Mouse (Mus musculus): ENCODE results near the gene Krtap4-9.
"Not testable (repeated sequence)": the region's sequence is repeated elsewhere in the genome, so short reads cannot be mapped to it uniquely, and the experiment has no call there.

The Krtap4-9 gene

GRCm38 (mm10) chr11:99784900-99785299, at the start of gene Krtap4-9:
Gene Krtap4-9 (plus strand): TSS chr11:99785200.
- not testable (repeated sequence) for DNase-seq (ENCODE audit: low read depth, low spot score)

DNA sequence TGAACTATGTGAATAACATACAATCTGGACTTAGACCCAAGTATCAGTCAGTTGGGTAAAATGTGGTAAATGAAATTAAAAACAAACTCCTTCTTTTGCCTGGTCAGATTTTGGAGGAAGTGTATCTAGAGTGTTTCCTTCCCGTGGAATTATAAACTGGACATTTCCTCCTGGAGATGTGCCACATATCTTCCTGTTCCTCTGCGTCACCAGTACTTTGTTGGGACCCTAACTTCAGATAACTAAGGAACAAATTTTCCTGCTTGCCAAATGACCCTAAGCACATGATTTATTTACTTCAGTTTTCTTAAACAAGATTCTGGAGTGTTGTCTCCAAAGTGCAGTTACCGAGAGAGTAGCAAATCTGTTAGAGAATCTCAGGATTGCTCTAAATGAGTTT, 41.0 kb upstream of the Krtap4-9 start:
- no peak for DNase-seq (ENCODE audit: low read depth, low spot score)

GRCm38 (mm10) chr11:99758877-99759276, 26.1 kb upstream of the Krtap4-9 start:
- no peak for DNase-seq (ENCODE audit: low read depth, low spot score)

GRCm38 (mm10) chr11:99768410-99768809, 16.6 kb upstream of the Krtap4-9 start:
- no peak for DNase-seq (ENCODE audit: low read depth, low spot score)

- DNase-seq (ENCODE audit: low read depth, low spot score) = not testable (repeated sequence)
Observed at GRCm38 (mm10) chr11:99772813-99773212, 12.2 kb upstream of the Krtap4-9 start, which contains the start of gene Gm11595. Gene Gm11595 (minus strand): TSS chr11:99772913.

DNA sequence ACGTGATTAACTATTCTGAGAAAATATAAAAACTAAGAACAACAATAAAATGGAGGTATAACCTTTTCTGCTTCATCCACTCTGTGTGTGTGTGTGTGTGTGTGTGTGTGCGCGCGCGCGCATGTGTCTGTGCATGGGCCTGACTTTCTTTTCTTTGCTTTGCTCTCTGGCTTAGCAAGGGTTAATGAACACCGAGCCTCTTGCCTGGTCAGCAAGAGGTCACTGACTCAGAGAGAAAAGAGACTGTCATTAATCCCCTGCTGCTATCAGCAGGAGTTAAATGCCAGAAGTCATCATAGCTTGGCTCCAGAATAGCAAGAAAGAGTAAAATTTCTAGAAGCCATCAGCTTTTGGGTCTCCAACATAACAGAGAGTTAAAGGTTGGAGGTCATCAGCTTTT, 6.6 kb upstream of the Krtap4-9 start:
- DNase-seq (ENCODE audit: low read depth, low spot score) = no peak

GRCm38 (mm10) chr11:99780604-99781003, 4.4 kb upstream of the Krtap4-9 start, which contains the start of gene Krtap4-8:
Gene Krtap4-8 (minus strand): TSS chr11:99780704.
- DNase-seq (ENCODE audit: low read depth, low spot score) = no peak

GRCm38 (mm10) chr11:99793367-99793766, 8.4 kb downstream of the Krtap4-9 start, which contains the start of gene Gm11596:
Gene Gm11596 (minus strand): TSS chr11:99793467.
- no peak for DNase-seq (ENCODE audit: low read depth, low spot score)

- DNase-seq (ENCODE audit: low read depth, low spot score) = not testable (repeated sequence)
Observed at GRCm38 (mm10) chr11:99798832-99799231, 13.8 kb downstream of the Krtap4-9 start, which contains the start of gene Gm11569. Gene Gm11569 (minus strand): TSS chr11:99798932.

GRCm38 (mm10) chr11:99804346-99804745, 19.3 kb downstream of the Krtap4-9 start, which contains the start of gene Gm11554:
Gene Gm11554 (minus strand): TSS chr11:99804446.
- not testable (repeated sequence) for DNase-seq (ENCODE audit: low read depth, low spot score)

GRCm38 (mm10) chr11:99809792-99810191, 24.8 kb downstream of the Krtap4-9 start, which contains the start of gene Krtap4-13:
Gene Krtap4-13 (minus strand): TSS chr11:99809892.
- DNase-seq (ENCODE audit: low read depth, low spot score) = not testable (repeated sequence)

DNA sequence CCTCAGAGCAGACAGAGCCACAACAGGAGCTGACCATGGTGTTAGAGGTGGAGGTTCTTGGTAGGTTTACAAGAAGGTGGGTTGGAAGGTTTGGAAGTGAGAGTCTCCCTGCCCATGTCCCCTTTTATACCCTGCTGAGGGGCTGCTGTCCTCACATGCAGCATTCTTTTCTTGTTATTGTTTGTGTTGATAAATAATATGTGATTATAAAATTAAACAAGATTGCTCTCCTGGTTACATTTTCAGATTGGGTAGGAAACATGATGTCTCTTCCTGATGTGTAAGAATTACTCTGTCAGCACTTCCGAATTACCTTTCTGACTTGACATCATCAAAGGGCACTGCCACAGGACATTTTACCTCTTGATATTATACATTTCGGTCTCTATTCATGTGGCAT, 30.6 kb downstream of the Krtap4-9 start, which contains the start of gene Gm11564:
TSS of gene Gm11564 (minus strand) at position 101 of the 400 bp plus-strand sequence.
- not testable (repeated sequence) for DNase-seq (ENCODE audit: low read depth, low spot score)

Data from CD4-positive, CD25-positive, alpha-beta regulatory T cell, adult 2 months (primary cell).